Mouse (Mus musculus) spleen, adult 18-20 months (tissue): ENCODE measurements around the gene Gpr176.

Experiments used
- DNase-seq, 2 experiments: peaks; one replicate each; pipeline ENCODE4 v3.0.0; 2022; ENCODE audit warnings: mixed read lengths in 2 of 2

Gpr176 gene

DNA sequence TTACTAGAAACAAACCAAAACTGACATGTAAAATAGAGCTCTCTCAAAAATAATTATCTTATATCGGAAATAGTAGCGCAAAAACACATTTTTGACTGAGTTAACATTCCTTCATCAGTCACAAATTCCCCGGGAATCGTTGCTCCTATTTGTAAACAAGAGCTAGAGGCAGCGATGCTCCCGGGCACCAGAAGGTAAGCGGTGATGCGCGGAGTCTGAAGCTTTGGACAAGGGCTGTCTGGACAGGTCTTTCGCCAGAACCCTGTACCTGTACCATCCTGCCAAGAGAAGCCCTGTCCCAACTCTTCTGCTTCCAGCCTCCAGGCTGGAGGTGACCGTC lies 688 bp downstream of the Gpr176 start:
- no peak for DNase-seq

DNA sequence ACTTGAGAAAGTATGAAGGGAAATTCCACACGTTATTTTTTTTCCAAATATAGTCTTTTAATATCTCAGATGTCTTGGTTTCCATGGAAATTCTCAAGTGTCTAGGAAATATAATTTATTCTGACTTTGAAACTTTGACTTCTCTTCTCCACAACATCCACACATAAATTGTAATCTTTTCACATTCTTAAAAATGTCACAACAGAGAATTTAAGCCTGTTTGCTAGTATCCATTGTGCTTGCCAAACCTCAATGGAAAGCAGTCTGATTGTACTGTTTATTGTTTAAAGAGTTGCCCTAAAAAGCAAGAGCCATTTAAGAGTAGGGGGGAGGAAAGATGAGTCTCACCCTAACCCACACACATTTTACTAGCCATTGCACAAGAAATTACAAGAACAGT lies 1.4 kb downstream of the Gpr176 start:
- no peak for DNase-seq

DNA sequence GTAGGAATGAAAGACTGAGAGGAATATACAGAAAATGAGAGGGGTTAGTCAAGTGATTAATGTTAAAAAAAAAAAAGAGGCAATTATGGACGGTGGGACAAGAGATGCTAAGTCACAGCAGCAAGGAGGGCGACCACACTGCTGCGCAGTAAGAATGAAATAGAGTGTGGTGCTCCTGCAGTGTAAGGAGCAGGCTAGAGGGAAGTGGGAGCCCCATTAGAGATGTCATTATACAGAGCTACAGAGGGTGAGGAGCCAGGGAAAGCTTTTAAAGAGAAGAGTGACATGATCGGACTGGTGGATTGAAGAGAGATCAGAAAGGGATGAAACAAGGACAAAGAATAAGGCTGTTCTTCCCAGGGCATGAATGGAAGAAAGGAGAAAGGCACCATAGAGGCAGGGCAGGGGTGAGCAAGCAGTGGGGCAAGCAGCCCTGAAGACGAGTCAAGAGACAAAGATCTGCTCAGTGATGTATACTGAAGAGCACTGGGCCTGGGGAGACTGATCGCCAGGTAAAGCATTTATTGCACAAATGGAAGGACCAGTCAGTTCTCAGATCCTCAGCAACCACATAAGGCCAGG lies 18.0 kb downstream of the Gpr176 start:
- DNase-seq = no peak

DNA sequence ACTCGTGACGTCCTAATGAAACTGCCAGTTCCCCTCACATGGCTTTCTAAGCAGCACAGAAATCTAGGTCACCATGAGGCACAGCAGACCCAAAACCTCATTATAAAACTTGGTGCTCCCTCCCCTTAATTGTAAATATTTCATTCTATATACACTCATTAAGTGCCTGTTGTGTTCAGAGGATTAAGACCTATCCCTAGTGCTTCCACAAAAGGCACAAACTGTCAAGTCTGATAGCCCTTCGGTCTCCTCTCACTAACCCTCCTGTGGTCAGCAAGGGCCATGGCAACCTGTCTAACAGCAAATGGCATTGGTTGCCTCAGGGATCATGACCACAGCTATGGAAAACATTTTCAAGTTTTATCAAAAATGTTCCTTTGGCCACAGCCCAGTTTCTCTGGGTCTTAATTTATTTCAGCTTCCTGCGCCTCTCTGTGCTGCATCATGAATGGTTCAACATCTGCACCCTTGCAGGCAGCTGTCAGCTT lies 19.3 kb downstream of the Gpr176 start:
- DNase-seq = no peak

DNA sequence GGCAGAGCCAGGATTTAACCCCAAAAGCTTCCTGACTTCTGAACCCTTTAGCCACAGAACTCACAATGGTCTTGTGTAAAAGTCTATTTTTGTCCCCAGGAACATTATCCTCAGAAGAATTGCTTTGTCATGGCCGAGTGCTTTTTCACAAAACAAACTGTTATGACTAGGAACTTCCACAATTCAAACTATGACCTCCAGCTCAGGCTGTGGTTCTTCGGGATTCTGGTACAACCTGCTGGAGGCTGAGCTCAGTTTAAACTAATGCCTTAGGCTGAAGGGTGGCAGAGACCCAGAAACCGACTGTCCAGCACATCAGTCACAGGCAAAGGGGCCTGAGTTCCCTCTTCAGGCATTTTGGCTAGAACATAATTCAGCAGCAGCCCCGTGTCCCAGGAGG lies 19.7 kb downstream of the Gpr176 start:
- DNase-seq = no peak

DNA sequence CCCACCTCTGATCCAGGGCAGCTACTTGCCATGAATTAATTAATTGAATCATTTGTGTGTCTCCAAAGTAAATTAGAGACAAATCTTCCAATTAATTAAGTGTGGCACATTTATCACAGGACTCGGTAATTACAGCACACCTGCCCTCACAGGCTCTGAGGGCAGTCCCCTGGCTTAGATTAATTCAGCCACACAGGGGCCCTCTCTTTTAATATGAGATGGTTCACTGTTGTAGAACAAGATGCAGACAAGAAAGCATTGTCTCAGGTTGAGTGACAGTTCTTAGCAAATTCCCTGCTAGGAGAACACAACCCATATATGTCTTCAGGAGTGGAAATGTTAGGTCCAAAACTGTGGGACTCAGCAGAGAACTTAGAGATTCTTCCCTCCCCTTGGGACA lies 27.7 kb downstream of the Gpr176 start:
- no peak for DNase-seq

DNA sequence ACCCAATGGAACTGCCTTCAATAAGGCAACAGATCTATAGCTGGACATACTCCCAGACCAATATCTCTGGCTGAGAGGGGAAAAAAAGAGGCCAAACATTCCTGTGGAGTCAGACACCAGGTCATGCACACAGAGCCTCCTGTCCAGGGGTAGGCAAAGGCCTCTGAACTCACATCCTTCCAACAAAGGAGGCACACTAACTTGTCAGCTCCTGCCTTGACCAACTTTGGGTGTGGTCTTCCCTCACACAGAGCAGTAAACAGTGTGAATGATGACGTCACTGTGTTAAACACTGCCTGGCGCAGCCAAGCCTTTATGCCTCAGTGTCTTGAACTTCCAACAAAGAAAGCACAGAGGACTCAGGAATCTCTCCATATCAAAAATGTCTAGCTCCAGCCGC lies 29.3 kb downstream of the Gpr176 start:
- no peak for DNase-seq

DNA sequence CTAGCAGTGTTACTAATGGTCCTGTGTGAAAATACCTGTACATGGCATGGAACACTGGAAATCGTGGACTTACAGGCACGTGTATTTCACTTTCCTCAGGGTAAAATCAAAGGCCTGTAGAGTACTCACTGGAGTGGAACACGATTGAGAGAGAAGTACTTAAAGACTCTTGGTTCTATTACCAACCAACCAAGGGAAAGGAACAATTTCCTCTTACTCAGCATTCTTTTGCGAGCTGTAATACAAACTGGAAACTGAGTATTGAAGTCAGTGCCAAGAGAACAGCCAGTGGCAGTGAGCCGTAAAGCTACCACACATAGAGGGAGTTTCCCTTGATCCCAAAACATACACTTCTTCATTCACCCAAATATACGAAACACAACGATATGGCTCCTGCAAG lies 31.9 kb downstream of the Gpr176 start:
- no peak for DNase-seq

DNA sequence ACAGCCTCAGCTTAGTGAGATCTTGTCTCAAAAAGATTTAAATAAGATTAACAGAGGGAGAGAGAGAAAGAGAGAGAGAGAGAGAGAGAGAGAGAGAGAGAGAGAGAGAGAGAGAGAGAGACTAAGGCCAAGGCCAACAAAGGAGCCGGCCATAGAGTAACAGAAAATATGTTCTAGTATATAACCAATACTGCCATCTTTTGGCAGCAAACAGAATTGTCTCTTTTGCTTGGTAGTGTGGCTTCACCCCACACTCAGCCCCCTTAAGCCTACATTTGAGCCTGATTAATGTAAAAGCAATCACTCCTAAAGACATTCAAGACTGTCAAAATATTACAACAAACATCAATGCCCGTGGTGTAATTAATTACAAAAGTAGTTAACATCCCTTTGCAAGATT lies 37.1 kb downstream of the Gpr176 start:
- DNase-seq = no peak

DNA sequence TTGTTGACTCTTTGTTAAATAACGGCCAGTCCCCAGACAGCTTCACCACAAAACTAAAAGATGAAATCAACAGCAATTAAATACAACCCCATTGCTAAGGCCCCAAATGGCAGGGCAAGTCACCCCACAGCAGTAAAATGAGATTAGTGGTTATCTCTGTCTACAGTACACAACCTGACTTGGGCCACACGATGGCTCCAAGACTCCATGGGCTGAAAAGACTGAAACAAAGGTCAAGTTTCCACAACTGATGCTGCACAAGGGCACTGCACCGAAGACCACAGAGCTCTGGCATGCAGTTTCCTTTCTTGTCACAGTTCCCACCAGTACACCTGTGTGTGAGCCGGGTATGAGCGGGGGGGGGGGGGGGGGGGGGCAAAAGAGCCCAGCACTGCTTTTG lies 50.6 kb downstream of the Gpr176 start:
- no peak for DNase-seq

DNA sequence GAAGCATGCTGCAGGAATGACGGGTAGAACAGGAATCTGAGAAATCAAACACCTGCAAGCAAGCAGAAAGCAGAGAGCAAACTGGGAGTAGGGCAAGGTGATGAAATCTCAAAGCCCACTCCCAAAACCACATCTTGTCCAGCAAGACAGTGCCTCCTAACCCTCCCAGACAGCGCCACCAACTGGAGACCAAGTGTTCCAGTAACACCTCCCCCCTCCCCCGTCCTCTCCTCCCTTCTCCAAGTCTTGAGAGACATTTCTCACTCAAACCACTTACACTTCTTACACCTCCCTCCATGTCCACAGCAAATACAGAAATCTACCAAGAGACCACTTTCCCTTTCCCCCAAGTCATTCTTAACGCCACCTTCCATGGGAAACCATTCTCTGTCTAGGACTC lies 51.4 kb downstream of the Gpr176 start:
- no peak for DNase-seq

DNA sequence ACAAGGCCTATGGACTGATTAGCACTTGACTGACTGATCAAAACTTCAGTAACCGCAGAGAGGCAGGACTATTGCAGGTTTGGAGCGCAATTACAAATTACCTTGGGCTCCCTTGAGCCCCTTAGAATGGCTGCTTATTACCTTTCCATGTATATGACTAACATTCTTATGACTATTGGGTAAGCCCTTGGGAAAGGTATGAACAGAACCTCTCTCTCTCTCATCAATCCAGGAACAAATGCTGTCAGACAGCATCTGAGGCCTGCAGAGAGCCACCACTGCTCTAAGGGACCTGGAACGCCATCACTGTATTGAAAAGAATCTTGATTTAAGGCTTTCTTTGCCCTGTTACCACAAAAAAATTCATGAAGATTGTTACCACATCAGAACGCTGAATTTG lies 52.1 kb downstream of the Gpr176 start:
- DNase-seq = no peak

DNA sequence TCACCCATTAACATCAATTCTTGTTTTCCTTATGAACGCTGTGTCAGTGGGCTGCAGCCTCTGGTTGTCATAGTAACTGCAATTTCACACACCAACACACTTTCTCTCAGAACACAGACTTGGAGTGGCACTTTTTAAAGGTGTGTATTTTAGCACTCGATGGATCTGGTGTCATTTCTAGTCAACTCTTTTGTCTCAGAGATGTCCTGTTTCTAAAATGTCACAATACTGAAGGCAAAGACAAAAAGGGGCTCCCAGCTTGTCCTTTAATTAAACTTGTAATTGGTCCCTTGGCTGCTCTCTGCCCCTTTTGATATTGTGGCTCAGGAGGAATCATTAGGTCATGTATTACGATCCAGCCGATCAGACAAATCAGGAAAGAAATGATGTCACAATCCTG lies 52.7 kb downstream of the Gpr176 start:
- no peak for DNase-seq

DNA sequence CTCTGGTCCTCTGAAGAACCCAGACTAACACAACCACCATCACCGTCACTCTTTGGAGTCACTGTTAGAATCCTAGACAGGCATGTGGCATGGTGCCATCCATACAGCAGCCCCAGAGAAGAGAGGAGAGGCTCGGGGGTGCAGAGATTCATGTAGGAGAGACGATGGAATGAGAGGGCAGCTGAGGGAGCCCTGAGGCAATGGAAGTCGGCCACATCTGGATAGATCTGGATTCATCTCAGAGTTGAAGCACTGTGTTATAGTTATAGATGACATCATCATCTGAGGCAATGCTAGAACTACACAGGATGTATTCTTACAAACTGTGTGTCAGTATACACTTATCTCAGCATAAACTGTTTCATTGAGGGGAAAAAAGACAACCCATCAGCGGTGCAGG lies 54.0 kb downstream of the Gpr176 start:
- no peak for DNase-seq

DNA sequence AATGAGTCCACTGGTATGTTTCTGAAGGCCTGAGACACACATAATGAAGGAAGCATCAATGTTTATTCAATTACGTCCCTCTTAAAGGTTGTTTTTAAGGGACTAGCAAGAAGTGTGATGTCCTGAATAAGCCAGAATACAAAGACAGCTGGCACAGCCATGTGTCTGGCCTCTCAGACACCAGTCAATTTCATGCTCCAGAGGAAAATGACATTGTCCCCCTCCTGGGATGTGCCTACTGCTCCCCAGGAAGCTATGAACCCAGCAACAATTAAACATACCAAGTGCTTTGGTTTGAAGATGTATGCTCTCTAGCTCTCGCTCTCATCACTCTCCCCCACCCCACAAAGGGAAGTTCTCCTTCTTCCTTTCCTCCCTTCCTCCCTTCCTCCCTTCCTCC lies 56.3 kb downstream of the Gpr176 start:
- DNase-seq = no peak

DNA sequence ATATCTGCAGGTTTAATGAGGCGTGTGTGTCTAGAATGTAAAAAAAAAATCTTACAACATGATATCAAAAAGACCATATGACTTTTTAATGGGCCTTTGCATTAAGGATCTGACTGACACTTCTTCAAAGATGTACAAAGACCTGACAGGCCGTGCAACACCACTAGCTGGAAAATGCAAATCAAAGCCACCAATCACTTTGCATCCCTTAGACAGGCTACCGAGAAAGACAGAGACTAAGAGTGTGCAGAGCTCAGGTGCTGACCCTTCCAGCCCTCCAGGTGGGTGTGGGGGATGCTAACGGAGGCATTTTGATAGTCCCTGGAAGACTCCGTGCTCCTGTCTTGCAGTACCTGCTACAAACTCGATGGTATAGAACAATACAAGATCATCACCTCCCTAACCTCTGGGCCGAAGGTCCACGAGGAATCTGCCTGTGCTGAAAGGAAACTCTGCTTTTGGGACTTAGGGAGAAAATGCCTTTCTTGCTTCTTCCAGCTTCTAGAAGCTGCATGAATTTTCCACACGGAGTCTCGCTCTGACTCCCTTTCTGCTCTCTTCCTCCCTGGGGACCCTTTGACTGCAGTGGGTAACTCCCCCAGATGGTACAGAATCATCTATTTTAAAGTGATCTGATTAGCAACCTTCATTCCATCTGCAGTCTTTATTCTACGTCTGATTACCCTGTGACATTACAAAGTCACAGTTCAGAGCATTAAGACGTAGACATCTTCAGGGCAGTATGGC lies 57.4 kb downstream of the Gpr176 start:
- DNase-seq = no peak

DNA sequence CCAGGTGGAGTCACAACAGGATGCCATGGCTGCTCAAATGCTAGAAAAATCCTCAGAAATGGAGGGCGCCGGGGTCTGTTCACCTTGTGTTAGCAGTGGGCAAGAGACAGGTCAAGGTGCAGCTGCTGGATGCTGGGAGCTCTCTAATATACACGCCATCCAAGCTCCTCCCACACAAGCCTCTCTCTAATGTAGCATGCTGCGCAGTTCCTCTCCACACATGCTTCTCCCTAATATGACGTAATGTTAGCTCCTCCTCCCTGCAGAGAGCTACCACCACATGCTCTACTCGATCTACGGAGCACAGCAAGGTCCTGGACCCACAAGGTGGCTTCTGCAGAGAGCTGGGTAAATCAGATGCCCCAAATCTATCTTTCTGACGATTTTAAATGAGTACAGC lies 65.7 kb downstream of the Gpr176 start:
- DNase-seq = no peak

DNA sequence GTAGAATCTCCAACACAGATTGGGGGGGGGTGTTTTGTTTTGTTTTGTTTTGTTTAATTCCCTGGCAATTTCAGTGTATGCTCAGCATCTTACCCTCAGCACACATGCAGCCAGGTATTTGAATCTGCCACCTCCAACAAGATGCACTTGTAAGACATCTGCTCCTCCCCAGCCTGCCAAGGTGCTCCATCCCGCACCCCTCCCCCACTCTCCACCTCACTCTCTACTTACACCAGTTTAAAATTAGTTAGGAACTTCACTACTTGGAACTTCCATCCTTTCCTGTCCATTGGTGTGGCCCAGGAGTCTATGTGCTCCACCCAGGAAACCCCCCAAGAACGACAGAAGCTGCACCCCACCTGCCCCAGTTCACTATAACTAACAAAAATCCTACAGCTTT lies 66.3 kb downstream of the Gpr176 start:
- no peak for DNase-seq

DNA sequence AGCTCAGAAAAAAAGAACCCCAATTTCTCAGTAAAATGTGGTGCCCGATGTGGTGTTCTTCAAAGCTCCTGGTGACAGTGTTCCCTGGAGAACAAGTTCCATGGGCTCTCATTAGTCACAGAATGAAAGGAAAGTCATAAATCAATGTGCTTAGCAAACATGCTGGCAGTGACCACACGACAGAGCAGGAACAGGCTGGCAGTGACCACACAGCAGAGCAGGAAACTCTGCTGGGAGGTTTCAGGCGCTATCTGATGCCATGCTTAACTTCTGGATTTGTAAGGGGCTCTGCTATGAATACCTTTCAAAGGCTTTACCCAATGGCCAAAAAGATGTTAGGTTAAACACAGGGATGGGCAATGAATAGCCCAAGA lies 66.7 kb downstream of the Gpr176 start:
- no peak for DNase-seq

DNA sequence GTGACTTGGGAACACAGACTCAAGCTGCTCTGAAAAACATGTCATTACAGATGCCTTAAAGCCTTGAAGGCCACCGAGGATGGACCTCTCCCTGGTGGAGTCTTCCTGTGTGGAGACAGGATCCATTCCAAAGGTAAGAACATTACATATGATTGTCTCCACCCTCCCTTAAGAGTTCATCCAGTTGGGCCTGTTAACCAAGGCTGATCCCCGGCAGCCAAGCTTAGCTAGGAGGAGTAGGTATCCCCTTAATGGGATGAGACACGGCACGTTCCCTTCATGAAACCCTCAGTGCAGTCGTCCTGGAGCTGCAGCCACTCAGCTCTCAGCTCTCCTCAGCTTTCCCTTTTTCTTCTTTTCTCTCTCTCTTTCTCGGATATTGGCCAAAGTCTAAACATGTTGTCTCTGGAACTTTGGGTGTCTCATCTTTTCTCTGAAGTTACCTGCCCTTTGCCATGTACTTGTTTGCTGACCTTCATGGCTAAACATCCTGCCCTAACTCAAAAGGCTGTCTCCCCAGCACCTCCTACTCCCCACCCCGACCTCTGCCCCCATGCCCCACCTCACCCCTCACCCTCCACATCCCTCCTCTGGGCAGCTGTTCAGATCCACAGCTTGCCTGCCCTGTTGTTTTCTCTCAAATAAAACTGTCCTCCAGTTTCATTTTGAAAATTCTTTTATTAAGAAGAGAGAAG lies 67.2 kb downstream of the Gpr176 start:
- no peak for DNase-seq

DNA sequence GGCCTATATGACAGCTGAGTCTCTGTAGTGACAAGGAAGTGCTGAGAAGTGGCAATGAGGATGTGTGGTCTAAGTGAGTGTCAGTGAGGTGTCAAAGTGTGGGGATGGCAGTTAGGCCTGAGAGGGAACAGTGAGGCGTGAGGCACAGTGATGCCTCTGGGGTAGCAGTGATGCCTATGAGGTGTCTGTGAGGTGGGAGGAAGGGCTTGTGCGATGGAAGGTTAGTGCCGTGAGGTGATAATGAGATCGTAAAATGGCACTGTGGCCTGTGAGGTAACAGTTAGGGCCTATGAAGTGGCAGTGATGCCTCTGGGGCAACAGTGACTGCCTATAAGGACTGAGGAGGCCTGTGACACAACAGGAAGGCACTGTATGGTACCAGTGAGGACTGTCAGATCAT lies 69.8 kb downstream of the Gpr176 start:
- no peak for DNase-seq

DNA sequence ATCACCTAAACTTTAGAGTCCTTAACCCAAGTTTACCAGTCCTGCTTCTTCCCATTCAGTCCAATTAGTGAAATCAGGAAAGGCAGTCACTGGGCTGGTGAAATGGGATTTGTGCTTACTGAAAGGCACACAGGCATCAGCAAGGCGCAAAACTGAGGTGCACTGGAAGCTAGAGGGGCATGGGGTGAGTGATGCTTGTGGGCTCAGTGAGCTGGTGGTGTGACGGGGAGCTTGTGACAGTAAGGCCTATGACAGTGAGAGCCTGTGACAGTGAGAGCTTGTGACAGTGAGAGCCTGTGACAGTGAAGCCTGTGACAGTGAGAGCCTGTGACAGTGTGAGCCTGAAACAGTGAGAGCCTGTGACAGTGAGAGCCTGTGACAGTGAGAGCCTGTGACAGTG lies 71.6 kb downstream of the Gpr176 start:
- DNase-seq = no peak

DNA sequence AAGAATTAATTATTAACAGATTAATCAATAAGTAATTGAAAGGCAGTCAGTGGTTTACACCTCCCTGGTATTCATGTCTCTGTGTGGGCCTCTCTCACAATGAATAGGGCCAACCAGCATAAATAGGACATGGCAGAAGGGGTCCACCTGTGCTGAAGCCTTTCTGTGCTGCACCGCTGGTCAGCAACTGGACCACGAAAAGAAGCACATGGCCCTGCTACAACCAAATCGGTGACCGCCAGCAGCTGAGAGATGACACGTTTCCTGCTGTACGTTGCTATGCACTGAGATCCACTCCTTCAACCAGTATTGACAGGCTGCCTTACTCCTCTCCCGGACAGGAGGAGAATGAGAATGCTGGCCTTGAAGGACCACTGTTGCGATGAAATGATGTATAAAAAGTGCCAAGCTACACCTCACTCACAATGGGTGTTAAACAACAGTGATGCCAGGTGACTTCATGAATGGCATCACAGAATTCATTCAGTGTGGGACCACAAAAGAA lies 72.1 kb downstream of the Gpr176 start:
- DNase-seq = no peak

DNA sequence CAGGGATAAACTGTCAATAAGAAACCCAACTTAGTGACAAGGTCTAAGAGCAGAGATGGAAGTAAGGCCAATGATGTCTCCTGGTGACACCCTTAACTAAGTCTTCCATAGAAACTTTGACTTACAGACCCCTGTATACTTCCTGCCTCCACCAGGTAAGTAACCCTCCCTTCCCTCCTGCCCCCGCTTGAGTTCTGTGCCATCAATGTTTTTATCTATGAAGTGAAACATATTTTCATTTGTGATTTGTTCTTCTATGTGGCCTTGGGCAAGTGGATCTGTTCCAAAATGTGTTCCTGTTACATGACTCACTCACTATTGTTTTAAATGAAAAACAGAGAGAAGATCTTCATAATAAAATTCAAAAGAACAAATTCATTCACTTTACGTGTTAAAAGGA lies 73.2 kb downstream of the Gpr176 start:
- DNase-seq = no peak
